Mouse (Mus musculus) kidney, adult 18-20 months (tissue): ENCODE data around the gene Olfr93.
"Not testable (repeated sequence)": the region's sequence is repeated elsewhere in the genome, so short reads cannot be mapped to it uniquely, and the experiment has no call there.

ENCODE experiments used
- DNase-seq: peaks from one replicate; pipeline ENCODE4 v3.0.0; 2021

The Olfr93 gene

GRCm38 (mm10) chr17:37161394-37161793, at the start of gene Olfr93:
Gene Olfr93, minus strand, starts transcription at chr17:37161494.
- DNase-seq, result no peak

- DNase-seq, result no peak
Measured at GRCm38 (mm10) chr17:37203917-37204236, 42.6 kb upstream of the Olfr93 start.

GRCm38 (mm10) chr17:37203206-37203916, 42.1 kb upstream of the Olfr93 start:
- peak; percentile 79 for DNase-seq

- no peak for DNase-seq
Measured at GRCm38 (mm10) chr17:37200894-37201293, 39.6 kb upstream of the Olfr93 start, which contains the start of gene Olfr94. Gene Olfr94, minus strand, starts transcription at chr17:37200994.

GRCm38 (mm10) chr17:37196845-37197724, 35.8 kb upstream of the Olfr93 start:
- peak; percentile 18 for DNase-seq

GRCm38 (mm10) chr17:37194782-37195181, 33.5 kb upstream of the Olfr93 start:
- no peak for DNase-seq

- DNase-seq, result no peak
Measured at GRCm38 (mm10) chr17:37193656-37194055, 32.4 kb upstream of the Olfr93 start, which contains the start of gene Ubd. Gene Ubd, plus strand, starts transcription at chr17:37193892.

GRCm38 (mm10) chr17:37193032-37193431, 31.7 kb upstream of the Olfr93 start:
- no peak for DNase-seq

GRCm38 (mm10) chr17:37190711-37191110, 29.4 kb upstream of the Olfr93 start:
- peak; percentile 32 for DNase-seq

- no peak for DNase-seq
Measured at GRCm38 (mm10) chr17:37185474-37185873, 24.2 kb upstream of the Olfr93 start.

GRCm38 (mm10) chr17:37131366-37131765, 29.9 kb downstream of the Olfr93 start:
- DNase-seq, result not testable (repeated sequence)

GRCm38 (mm10) chr17:37119988-37120387, 41.3 kb downstream of the Olfr93 start, which contains the start of gene Olfr92:
Gene Olfr92, minus strand, starts transcription at chr17:37120088.
- no peak for DNase-seq

GRCm38 (mm10) chr17:37098178-37098577, 63.1 kb downstream of the Olfr93 start, which contains the start of gene Olfr91:
Gene Olfr91, minus strand, starts transcription at chr17:37098278.
- no peak for DNase-seq

- DNase-seq, result no peak
Measured at GRCm38 (mm10) chr17:37093289-37093688, 68.0 kb downstream of the Olfr93 start.

- DNase-seq, result no peak
Measured at GRCm38 (mm10) chr17:37092198-37092597, 69.1 kb downstream of the Olfr93 start.
